Mouse (Mus musculus): ENCODE data around the gene Map7.

The Map7 gene

DNA sequence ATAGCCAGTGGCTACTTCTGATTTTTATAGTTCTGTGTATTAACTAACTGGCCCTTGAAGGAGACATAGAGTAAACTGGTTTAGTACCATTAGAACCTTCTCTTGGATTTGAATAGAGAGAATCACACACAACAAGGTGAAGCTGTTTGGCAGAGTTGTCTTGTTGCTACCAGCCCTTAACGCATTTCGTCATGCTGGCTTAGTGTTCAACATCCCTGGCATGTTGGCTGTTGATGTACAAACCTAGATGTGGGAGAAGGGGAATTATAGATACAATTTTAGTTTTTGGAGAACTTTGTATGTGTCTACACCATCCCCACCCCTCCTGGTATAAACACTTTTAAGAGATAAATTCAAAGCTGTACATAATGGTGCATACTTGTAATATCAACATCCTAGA is 37.5 kb downstream of the Map7 start:
- DNase-seq (ENCODE audit: low read depth) = no peak

DNA sequence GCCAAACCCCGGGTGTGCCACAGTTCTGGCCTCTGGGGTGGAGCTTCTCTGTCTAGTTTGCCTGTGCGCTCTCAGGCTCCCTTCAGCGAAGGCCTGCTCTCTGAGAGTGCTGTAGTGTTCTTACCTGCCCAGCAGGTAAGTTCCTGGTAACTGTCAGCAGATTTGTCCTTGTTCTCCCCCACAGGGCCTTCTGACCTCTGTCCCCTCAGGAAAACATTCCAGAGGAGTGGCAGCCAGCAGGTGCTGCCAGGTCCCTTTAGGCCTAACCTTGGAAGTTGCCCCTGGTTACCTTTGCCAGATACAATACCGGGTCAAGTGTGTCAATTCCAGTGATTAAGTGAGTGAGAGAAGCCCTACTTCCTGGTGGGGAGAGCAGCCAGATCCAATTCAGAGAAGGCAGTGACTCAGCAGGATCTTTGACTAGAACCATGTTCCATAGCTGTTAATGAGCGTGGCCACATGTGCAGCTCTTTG is 38.6 kb downstream of the Map7 start:
- DNase-seq (ENCODE audit: low read depth) = no peak

DNA sequence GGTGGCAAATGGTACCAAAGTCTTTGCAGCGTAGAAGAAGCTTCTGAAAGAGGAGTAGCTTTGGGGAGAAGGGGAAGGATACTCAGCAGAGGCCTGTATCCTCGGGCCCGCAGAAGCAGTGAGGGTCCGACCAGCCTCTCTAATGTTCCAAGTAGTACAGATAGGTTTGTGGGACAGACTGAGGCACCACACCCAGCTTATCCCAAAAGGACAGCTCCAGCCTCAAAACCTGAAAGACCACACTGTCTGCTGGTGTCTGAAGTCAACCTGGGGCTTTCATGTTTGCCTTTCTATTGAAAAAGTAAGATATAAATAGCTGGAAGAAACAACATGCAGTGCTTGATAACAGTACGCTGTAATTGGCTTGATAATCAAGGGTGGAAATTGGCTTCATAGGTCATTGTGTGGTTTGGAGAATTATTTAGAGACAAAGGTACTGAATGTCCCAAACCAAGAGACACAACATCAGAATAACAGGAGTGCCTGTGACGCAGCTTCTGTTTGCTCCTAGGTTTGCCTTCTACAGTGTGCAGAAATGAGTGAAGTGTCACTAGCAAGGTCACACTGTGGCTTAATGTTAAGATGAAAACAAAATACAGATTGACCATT is 42.0 kb downstream of the Map7 start:
- DNase-seq (ENCODE audit: low read depth) = no peak

DNA sequence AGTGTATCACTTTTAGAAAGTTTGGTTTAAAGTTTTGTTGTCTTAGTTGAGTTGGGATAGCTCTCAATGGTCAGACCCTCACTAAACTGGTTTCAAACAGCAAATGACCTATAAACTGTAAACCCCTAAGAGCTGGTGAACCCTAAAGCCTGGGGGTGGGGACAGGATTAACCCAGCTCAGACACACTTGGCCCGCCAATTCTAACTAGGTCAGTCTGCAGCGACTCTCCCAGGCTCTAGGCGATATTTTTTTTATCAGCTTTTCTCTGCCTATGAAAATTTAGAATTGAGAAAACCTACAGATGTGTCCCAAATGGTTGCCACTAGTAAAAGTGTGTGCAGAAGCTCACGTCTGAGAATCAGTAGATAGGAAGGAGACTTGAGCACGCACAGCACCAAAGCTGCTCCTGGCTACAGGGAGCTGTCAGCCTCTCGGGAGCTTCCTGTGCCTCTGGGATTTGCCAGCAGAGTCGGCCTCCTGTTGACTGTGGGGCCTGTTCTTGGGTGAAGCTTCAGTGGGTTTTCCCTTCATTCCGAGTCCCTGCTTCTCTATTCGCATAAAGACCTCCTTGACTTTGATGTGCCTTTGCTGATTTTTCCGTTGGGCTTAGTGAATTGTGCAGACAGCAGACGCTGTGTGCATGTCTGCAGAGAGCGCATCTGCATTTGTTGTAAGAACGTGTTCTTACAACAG is 46.7 kb downstream of the Map7 start:
- no peak for DNase-seq (ENCODE audit: low read depth)

DNA sequence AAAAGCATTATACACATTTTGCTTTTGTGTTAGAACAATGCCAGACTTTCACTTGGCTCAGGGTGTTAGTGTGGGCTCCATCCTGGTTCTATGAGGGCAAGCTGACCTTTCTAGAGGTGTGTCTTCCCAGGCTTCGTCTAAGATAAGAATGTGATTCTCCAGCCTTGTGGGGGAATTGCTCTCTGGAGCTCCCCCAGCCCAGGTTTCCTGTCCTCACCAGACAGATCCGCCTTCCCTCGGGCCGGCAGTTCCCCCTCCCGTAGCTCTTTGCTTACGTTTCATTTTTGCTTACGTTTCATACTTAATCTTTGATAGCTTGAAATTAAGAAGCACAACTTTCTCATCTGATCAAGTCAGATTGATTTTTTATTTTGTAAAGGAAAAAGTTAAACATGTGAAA is 48.8 kb downstream of the Map7 start:
- DNase-seq (ENCODE audit: low read depth) = no peak

DNA sequence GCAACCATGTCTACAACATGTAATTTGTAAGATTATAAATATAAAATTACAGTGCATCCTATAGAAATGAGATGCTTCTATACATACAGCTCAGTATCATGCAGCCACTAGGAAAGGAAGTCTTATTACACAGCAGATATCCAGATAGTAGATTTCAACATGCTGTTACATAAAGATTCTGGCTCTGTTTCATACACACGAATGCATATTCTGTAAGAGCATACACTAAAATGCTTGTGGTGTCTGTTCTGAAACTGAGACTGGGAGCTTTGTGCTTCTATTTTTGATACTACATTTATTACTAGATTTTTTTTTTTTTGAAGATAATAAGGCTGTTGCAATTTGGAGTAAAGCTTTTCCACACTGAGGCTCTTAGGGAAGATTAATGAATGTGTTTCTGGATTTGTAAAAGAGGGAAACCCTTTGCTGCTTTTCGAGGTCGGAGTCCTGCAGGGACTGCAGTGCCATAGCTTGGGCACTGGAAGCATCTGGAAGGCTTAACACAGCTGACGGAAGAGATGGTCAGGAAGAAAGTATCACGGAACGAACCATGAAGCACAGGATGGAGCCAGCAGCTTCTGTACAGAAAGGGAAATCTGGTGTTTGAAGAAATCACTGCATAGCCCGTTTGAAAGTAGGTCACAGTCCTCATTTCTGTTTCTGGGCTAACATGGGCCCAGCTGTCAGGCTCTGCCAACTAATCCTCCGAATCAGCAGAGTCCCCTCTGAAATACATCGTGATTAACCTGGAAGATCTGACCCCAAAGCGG is 50.9 kb downstream of the Map7 start:
- no peak for DNase-seq (ENCODE audit: low read depth)

DNA sequence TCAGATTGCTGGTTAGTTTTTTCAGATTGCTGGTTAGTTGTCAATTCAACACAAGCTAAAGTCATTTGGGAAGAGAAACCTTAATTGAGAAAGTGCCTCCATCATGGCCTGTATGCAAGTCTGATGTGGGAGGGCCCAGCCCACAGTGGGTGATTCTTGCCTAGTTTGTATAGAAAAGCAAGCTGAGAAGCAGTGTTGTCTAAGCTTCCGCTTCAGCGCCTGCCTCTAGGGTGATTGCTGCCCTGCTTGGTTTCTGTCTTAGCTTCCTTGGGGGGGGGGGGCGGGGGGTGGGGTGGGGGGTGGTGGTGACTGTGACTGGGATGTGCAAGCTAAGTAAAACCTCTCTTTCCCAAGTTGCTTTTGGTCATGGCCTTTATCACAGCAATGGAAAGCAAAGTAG is 53.0 kb downstream of the Map7 start:
- DNase-seq (ENCODE audit: low read depth) = no peak

DNA sequence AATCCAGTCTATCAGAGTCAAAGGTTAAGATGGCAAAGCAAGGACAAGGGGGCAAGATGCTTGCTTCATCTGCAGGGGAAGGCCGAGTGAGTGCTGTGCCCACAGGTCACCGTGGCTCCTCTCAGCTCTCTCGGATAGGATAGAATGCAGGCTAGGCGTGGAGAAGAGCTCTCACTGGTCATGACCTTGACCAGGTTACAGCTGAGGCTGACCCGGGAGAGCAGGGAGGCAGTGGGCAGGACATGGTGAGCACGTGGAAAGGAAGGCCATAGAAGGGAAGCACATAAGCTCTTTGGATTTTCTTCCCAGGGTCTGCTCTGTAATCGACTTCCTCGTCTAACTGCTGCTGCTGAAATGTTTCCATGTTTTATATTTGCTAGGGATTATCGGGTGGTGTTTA is 53.9 kb downstream of the Map7 start:
- no peak for DNase-seq (ENCODE audit: low read depth)

DNA sequence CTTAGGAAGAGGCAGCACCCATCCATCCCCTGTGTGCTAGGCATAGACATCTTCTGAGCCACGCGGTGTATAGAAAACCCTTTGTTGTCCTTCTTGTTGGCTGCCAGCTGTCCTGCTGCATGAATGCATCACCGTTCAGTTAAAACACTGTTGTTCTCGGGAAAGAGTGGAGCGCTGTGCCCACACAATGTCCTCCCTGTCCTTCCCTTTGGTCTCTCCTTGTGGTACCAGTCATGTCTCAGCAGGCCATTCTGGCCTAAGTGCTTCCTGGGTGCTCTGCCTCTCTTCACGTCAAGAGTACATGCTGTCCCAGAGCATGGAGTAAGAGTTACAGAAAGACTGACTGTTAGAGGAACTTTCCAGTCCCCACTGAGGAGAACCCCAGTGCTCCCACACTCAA is 54.5 kb downstream of the Map7 start:
- DNase-seq (ENCODE audit: low read depth) = no peak

DNA sequence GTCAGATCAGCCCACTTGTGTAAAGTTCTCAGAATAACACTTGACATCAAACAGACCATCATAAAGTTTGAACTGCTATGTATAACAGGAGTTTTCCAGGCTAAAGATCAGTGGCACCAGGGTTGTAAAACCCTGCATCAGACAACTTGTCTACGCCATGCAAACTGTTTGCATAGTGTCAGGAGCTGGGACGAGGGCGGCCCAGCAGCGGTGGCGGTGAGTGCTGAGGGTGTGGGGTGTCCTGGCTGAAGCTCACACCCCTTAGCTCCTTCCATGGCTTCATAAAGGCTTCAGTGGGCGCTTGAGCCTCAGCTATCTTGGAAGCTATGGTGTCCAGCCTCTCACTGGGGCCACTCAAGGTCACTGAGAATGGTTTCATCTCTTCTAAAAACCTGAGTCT is 55.2 kb downstream of the Map7 start:
- DNase-seq (ENCODE audit: low read depth) = no peak

DNA sequence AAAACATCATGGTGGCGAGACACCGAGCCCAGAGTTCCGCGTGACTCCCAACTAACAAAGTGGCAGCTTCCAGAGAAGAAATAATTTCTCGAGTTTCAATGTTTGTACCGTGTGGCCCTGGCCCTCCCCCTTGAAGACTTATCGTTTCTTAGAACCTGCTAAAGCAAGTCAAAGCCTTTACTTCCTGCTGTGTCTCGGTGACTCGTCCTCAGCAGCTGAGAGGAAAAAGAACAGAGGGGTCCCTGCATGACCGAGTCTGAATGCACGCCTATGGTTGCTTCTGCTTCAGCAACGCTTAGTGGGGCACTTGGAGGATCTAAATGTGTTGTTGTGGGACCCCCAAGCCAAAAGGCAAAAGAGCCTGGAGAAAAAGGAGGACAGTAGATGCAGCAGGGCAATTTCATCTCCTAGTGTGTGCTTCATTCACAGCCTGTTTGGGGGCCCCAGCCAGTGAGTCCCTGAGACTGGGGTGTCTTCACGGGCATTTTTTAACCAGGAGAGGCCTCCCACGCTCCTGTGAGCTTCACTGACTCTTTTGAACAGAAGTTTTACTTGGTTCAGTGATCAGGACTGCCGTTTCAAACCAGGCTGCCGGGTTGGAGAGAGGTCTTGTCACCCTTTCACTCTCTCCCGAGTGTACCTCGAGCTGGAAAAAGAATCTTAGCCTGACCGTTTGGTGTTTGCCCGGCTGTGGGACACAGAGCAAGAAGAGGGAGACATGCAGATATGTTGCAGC is 56.6 kb downstream of the Map7 start:
- no peak for DNase-seq (ENCODE audit: low read depth)

DNA sequence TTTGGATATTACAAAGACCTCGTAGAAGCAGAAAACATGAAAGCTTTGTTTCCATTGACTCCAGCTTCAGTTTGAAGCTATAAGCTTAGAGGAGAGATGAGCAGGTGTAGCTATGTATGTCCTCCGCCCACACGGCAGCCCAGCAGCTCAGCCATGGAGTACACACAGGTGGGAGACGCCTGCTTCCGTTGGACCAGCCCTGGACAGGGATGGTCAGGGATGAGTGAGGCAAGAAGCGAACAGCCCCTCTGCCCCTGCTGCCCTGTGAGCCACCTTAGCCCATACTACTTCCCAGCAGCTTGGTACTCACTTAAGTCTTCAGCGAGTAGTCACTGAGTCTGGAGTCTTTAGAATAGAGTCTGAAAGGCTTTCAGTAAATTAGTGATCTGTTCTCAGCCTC is 58.7 kb downstream of the Map7 start:
- DNase-seq (ENCODE audit: low read depth) = no peak

DNA sequence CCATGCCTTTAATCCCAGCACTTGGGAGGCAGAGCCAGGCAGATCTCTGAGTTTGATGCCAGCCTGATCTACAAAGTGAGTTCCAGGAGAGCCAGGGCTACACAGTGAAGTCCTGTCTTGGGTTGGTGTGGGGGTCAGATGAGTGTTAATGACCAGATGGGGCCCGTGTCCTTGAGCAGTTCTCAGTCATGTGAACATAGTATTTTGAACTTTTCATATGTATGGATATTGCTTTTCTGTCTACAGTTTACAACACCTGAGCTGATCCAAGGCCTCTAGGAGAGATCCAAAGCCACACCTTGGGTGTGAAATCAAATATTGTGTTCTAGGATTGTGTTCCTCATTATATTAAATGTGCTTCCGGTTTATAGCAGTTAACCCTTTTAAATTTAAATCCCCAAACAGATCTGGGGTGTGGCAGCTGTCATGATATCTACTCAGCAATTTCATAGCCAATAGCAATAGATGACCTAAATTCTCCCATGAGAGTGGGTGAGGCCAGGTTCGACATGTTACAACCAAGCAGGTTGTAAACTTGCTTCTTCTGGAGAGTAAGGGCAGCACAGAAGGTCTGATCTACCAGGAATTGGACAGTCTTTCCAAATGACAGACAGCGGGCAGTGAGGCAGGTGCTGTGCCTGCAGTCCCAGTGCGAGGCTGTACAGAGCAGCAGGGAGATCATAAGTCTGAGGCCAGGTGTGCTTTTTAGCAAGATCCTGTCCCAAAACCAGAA is 61.5 kb downstream of the Map7 start:
- no peak for DNase-seq (ENCODE audit: low read depth)

DNA sequence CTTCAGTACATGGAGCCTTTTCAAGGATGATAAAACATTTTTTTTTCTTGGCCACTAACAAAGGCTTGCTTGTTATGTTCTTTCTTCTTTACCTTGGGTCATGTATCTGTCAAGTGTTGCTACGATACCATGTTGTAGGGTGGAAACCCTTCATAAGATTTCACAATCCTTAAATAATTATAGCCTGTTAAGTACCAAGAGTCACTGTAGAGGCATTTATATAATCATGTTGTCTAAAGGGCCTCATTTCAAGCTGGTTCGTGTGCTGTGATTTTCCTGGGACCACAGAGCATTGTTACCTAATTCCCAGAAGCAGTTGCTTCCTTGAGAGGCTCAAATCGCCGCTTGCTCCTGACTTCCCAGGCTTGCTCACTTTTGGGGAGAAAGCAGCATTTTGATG is 66.1 kb downstream of the Map7 start:
- no peak for DNase-seq (ENCODE audit: low read depth)

DNA sequence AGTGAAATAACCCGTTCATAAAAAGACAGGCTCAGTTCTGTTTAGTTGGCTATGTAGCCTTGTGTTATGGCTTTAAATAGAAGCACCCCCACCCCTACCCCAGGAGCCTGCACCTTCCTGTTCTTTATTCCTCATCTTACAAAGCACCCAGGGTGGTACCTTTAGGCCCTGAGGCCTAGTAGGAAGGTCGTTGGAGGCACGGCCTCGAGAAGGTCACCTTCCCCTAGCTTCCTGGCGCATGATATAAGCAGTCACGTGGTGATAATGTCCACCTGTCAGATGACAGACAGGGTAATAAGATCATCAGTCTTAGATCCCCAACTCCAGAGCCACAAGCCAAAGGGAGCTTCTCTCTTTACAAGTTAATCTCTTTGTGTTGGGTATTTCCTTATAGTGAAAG is 68.7 kb downstream of the Map7 start:
- DNase-seq (ENCODE audit: low read depth) = no peak

DNA sequence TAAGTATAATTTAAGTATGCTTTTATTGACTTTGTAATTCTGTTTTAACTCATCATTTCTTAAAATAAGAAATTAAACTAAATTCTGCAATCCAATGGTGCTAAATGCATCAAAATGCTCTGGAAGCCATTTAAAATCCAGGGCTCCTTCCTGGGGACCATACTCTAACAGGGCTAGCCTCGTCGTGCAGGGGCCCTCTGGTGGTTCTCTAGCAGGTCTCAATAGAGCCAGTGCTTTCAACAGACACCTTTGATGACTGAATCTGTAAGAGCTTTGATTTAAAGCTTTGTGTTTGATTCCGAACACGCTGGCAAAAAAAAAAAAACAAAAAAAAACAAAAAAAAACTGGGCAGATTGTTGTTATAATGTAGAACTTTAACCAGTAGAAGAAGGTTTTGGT is 70.6 kb downstream of the Map7 start:
- no peak for DNase-seq (ENCODE audit: low read depth)

DNA sequence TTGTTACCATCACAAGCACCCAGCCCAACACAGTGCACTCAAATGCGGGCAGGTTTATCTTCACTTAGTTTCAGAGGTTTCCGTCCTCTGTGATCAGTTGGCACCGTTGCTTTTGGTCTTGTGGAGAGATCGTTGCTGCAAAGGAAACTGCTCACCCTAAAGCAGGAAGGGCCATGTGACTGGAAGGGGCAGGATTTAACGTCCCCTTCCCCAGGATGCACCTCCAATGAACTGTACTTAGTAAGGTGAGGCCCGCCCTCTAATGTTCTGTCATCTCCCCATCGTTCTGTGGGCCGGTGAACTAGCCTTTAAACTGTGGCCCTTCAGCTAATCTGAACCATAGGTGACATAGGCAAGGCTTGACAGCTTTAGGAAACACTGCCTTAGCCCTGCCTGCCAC is 71.3 kb downstream of the Map7 start:
- no peak for DNase-seq (ENCODE audit: low read depth)

DNA sequence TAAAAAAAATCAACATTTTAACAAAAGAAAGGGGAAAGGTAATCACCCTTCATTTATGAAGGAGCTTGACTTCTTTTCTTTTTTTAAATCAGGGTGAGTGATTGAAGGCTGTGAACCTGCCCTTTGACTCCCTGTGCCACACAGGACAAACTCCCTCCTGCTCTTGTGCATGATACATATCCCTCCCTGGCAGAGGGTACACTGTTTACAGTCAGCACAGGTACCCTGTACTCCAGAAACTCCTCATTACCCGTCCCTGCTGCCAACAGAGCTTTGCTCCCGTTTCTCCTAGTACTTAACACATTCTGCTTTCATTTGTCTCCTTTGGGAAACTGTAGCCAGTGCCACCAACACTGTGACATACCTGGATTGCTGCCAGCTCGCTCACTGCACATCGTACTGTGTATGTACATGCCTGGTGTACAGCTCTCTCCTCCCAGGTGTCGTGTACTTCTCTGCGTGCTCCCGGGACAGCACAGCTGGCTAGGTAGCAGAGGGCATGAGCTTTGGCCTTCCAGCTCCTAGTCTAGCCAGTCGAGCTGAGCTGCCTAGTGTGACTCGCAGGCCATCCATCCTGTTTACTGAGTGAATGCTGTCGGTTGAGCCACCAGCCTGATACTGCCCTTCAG is 72.3 kb downstream of the Map7 start:
- DNase-seq (ENCODE audit: low read depth) = no peak

DNA sequence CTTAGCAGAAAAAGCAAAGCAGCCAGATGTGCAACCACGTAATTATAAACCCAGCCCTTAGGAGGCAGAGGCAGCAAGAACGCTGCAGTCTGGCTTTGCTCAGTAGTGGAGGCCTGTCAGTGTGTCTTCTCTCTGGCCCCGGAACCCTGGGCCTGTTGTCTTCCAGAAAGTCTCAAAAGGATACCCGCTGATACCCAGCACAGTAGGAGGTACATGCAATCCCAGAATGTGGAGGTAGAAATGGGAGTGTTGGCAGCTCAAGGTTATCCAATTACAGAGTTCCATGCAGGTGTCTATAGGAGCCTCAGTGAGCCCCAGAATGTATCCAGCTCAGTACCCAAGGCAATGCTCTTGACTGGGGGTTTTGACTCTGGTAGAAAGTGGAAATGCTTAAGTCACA is 73.7 kb downstream of the Map7 start:
- no peak for DNase-seq (ENCODE audit: low read depth)

DNA sequence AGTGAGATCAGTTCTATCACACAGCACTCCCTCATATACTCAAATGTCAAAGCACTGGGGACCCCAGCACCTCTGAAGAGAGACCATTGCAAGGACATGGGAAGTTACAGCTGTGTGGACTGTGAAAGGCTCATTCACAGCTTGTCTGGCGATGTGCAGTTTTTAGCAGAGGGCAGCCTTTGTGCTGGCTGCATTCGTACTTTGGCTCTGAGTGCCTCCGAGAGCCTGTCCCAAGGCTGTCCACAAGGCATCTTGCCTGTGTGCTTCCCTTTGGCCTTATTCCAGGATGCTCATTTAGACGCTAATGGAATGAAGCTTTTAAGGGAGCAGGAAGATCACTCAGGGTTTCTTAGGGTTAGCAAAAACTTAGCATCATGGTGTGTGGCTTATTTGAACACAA is 78.5 kb downstream of the Map7 start:
- DNase-seq (ENCODE audit: low read depth) = no peak

DNA sequence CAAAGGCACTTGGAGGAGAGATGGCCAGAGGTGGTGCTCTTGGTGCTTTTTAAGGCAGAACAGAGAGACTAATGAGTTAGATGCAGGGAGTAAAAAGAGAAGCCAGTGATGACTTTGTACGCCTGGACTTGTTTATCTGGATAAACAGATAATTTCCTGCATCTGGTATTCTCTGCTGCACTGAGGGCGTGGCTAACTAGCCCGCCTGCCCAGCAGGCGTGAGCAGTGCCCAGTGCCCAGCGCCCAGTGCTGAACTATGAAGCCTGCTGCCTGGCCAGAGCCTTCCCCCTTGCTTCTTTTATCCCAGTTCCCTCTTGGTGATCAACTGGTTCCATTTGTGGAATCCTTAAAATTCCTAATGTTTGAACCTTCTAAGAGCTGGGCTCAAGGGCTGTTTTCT is 81.8 kb downstream of the Map7 start:
- DNase-seq (ENCODE audit: low read depth) = no peak

DNA sequence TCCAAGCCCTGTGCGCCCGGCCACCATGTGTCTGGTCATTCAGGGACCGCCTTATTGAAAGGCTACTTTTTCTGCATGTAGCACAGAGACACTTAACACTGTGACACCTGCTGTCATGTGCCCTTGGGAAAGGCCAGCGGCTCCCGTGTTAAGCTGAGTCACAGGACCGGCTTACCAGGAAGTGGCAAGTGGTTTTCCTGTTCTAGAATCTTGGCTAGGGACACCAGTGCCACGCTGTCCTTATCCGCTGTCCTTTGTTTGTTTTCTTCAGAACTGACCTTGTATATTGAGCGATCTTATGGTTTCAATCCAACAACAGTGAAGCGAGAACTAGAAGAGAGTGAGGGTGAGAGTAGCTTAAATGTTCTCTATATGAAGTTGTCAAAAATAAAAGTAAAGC is 85.2 kb downstream of the Map7 start:
- DNase-seq (ENCODE audit: low read depth) = no peak
